ENCODE assay signal across 15 mouse cellular contexts in genomic region chr10:50792840-50793239, GRCm38 (mm10).
DNase-seq lines count a peak whose midpoint lies in the region; ATAC-seq lines count a peak whose summit lies in the region.
"Had no signal": no experiment of that assay in that cellular context is flagged by ENCODE, and none has a peak within 500 bp of the region (broad histone marks: within the 10 kb centered on the region; RNA-seq: fewer than 3 reads in every experiment).

No protein-coding gene starts in this region.

- no peaks in the 10 kb centered on the region for H3K9me3 ChIP-seq in embryonic facial prominence, embryonic 14.5 days (ENCODE audit: control insufficient read depth, low read length)
- no peaks in the 10 kb centered on the region for H3K9me3 ChIP-seq in embryonic facial prominence, embryonic 10.5 days
- H3K9me3 ChIP-seq in neural tube, embryonic 11.5 days (ENCODE audit: control insufficient read depth, low read length): no peaks in the 10 kb centered on the region
- H3K9me3 ChIP-seq in neural tube, embryonic 15.5 days (replicated peaks): no peaks in the 10 kb centered on the region
- H3K9me3 ChIP-seq: G1E; limb, embryonic 12.5 days; liver, embryonic 15.5 days had no signal

- H3K4me2 ChIP-seq in embryonic facial prominence, embryonic 14.5 days (ENCODE audit: low read depth, low read length): no peak overlapping the region
- no peak overlapping the region for H3K4me2 ChIP-seq in neural tube, embryonic 11.5 days (ENCODE audit: low read depth)
- no peak overlapping the region for H3K4me2 ChIP-seq in neural tube, embryonic 15.5 days
- H3K4me2 ChIP-seq: limb, embryonic 12.5 days; liver, embryonic 15.5 days had no signal

- no peaks in the 10 kb centered on the region for H3K36me3 ChIP-seq in embryonic facial prominence, embryonic 14.5 days (ENCODE audit: control insufficient read depth, insufficient read depth, low read length)
- no peaks in the 10 kb centered on the region for H3K36me3 ChIP-seq in embryonic facial prominence, embryonic 10.5 days (replicated peaks)
- no peaks in the 10 kb centered on the region for H3K36me3 ChIP-seq in neural tube, embryonic 11.5 days (ENCODE audit: control insufficient read depth, insufficient read depth, low read length)
- no peaks in the 10 kb centered on the region for H3K36me3 ChIP-seq in neural tube, embryonic 15.5 days
- H3K36me3 ChIP-seq: G1E; limb, embryonic 12.5 days; liver, embryonic 15.5 days had no signal

- H3K27ac ChIP-seq in embryonic facial prominence, embryonic 14.5 days (replicated peaks; ENCODE audit: low read depth, low read length): no peak overlapping the region
- H3K27ac ChIP-seq in embryonic facial prominence, embryonic 10.5 days (replicated peaks): no peak overlapping the region
- H3K27ac ChIP-seq in neural tube, embryonic 11.5 days (ENCODE audit: low read depth, low read length): no peak overlapping the region
- H3K27ac ChIP-seq in neural tube, embryonic 15.5 days (replicated peaks): no peak overlapping the region
- H3K27ac ChIP-seq: limb, embryonic 12.5 days; liver, embryonic 15.5 days had no signal

- WGBS in embryonic facial prominence, embryonic 14.5 days: 39% methylated on average over 5 of the region's 5 CpGs
- WGBS in embryonic facial prominence, embryonic 10.5 days: 66% methylated on average over 5 of the region's 5 CpGs
- WGBS in neural tube, embryonic 11.5 days: 58% methylated on average over 5 of the region's 5 CpGs
- WGBS in neural tube, embryonic 15.5 days: 37% methylated on average over 5 of the region's 5 CpGs

- ATAC-seq in embryonic facial prominence, embryonic 14.5 days (ENCODE audit: low read depth): peak; percentile 60; the same call in 1 of the 2 replicates
- no peak for ATAC-seq in neural tube, embryonic 11.5 days (ENCODE audit: insufficient read depth, low FRiP score, low TSS enrichment)
- ATAC-seq in neural tube, embryonic 15.5 days (ENCODE audit: low FRiP score): no peak

- no peak overlapping the region for H3K9ac ChIP-seq in embryonic facial prominence, embryonic 14.5 days (ENCODE audit: low read depth, low read length)
- no peak overlapping the region for H3K9ac ChIP-seq in neural tube, embryonic 11.5 days (ENCODE audit: low read length)
- no peak overlapping the region for H3K9ac ChIP-seq in neural tube, embryonic 15.5 days (replicated peaks)
- H3K9ac ChIP-seq: limb, embryonic 12.5 days; liver, embryonic 15.5 days had no signal

- H3K4me1 ChIP-seq in embryonic facial prominence, embryonic 14.5 days (ENCODE audit: control insufficient read depth, insufficient read depth, low read length): no peaks in the 10 kb centered on the region
- H3K4me1 ChIP-seq in embryonic facial prominence, embryonic 10.5 days: no peaks in the 10 kb centered on the region
- H3K4me1 ChIP-seq in neural tube, embryonic 11.5 days (ENCODE audit: control insufficient read depth, insufficient read depth, low read length): no peaks in the 10 kb centered on the region
- no peaks in the 10 kb centered on the region for H3K4me1 ChIP-seq in neural tube, embryonic 15.5 days
- H3K4me1 ChIP-seq: limb, embryonic 12.5 days; liver, embryonic 15.5 days had no signal

- peak; percentile 28 for DNase-seq in embryonic facial prominence, embryonic 14.5 days (ENCODE audit: low spot score)
- no peak for DNase-seq in embryonic facial prominence, embryonic 10.5 days (ENCODE audit: low spot score)
- DNase-seq in neural tube, embryonic 11.5 days (ENCODE audit: low spot score): peak; percentile 20
- peak; percentile 65 to 71 for DNase-seq in cerebellum, postnatal 14 days
- DNase-seq in retina, embryonic 14.5 days (ENCODE audit: low spot score): peak; percentile 23
- DNase-seq in thymus, postnatal 10 days (ENCODE audit: low spot score in 2 of 2): no peak
- no peak for DNase-seq in left cerebral cortex, adult 8-10 months (ENCODE audit: low spot score in 2 of 2)
- DNase-seq: adrenal gland, adult 2 months; gastrocnemius, postnatal 10 days; kidney, adult 9 months; lung, postnatal 14 days had no signal

- no peaks in the 10 kb centered on the region for H3K27me3 ChIP-seq in embryonic facial prominence, embryonic 14.5 days (replicated peaks; ENCODE audit: control insufficient read depth, insufficient read depth, low read length)
- H3K27me3 ChIP-seq in embryonic facial prominence, embryonic 10.5 days (replicated peaks; ENCODE audit: low read depth, poor library complexity, severe bottlenecking): no peaks in the 10 kb centered on the region
- no peaks in the 10 kb centered on the region for H3K27me3 ChIP-seq in neural tube, embryonic 11.5 days (ENCODE audit: control insufficient read depth, insufficient read depth, low read length)
- no peaks in the 10 kb centered on the region for H3K27me3 ChIP-seq in neural tube, embryonic 15.5 days (replicated peaks)
- H3K27me3 ChIP-seq: limb, embryonic 12.5 days; liver, embryonic 15.5 days had no signal

- H3K4me3 ChIP-seq in embryonic facial prominence, embryonic 14.5 days (ENCODE audit: low read depth, low read length): no peak overlapping the region
- no peak overlapping the region for H3K4me3 ChIP-seq in embryonic facial prominence, embryonic 10.5 days
- H3K4me3 ChIP-seq in neural tube, embryonic 11.5 days (ENCODE audit: low read depth, low read length): no peak overlapping the region
- no peak overlapping the region for H3K4me3 ChIP-seq in neural tube, embryonic 15.5 days (replicated peaks)
- H3K4me3 ChIP-seq: limb, embryonic 12.5 days; liver, embryonic 15.5 days had no signal

Comparison
In these comparisons a context has a peak if more than half of its experiments do, and no peak if none do; other contexts are left out.
1. DNase-seq: peak in embryonic facial prominence, embryonic 14.5 days (single experiment), neural tube, embryonic 11.5 days (single experiment), cerebellum, postnatal 14 days (2 of 2) and retina, embryonic 14.5 days (single experiment); none in embryonic facial prominence, embryonic 10.5 days (single experiment), thymus, postnatal 10 days (0 of 2) and left cerebral cortex, adult 8-10 months (0 of 2).